Mouse (Mus musculus): ENCODE data around the gene Pank2. TPM values are rescaled to one million over a fixed set of nuclear protein-coding genes. Genes with fewer than 3 reads are reported as not detected.
A peak's percentile ranks its signal among the peaks of the same experiment; 100 is the strongest.
"Not testable (repeated sequence)": the region's sequence is repeated elsewhere in the genome, so short reads cannot be mapped to it uniquely, and the experiment has no call there.

Pank2 gene
- polyA plus RNA-seq, 1 experiment from 2014 or later = 61.9 TPM

- Histone ChIP-seq H3K9ac (replicated peaks) (peak overlapping the region; percentile 95), H3K4me1 (peaks cover 28% of the 10 kb centered on the region), H3K4me3 (peak overlapping the region; percentile 83), H3K27ac (replicated peaks) (peak overlapping the region; percentile 98), H3K4me2 (replicated peaks) (peak overlapping the region; percentile 79), H3K9me3 (no peaks in the 10 kb centered on the region), H3K27me3 (no peaks in the 10 kb centered on the region), H3K36me3 (no peaks in the 10 kb centered on the region)
- peak; percentile 77 for ATAC-seq (ENCODE audit: low FRiP score, low read depth)
- WGBS = 1% methylated on average over 50 of the region's 59 CpGs
These were observed 680 bp downstream of the Pank2 start for GRCm38 (mm10) chr2:131262680-131263670.

- Histone ChIP-seq H3K27me3 (no peaks in the 10 kb centered on the region), H3K4me3 (peak overlapping the region; percentile 83), H3K4me2 (replicated peaks) (peak overlapping the region; percentile 79), H3K9ac (replicated peaks) (no peak overlapping the region), H3K36me3 (no peaks in the 10 kb centered on the region), H3K9me3 (no peaks in the 10 kb centered on the region), H3K4me1 (peaks cover 28% of the 10 kb centered on the region), H3K27ac (replicated peaks) (no peak overlapping the region)
- no peak for ATAC-seq (ENCODE audit: low FRiP score, low read depth)
- 73% methylated on average over 6 of the region's 6 CpGs for WGBS
These were observed 1.7 kb downstream of the Pank2 start for GRCm38 (mm10) chr2:131264027-131264426.

- H3K36me3 ChIP-seq = no peaks in the 10 kb centered on the region
- no peak overlapping the region for H3K4me3 ChIP-seq
- ATAC-seq (ENCODE audit: low FRiP score, low read depth) = no peak
- H3K27me3 ChIP-seq = no peaks in the 10 kb centered on the region
- H3K9me3 ChIP-seq = no peaks in the 10 kb centered on the region
- H3K4me1 ChIP-seq = peaks cover 28% of the 10 kb centered on the region
- no peak overlapping the region for H3K9ac ChIP-seq (replicated peaks)
- H3K4me2 ChIP-seq (replicated peaks) = peak overlapping the region; percentile 79; the same call in 1 of the 2 replicates
- 81% methylated on average over 2 of the region's 2 CpGs for WGBS
- H3K27ac ChIP-seq (replicated peaks) = no peak overlapping the region
These were observed 2.8 kb downstream of the Pank2 start for GRCm38 (mm10) chr2:131265056-131265455.

- Histone ChIP-seq H3K4me3 (no peak overlapping the region), H3K4me2 (replicated peaks) (no peak overlapping the region), H3K27ac (replicated peaks) (no peak overlapping the region), H3K36me3 (peaks cover 65% of the 10 kb centered on the region), H3K27me3 (no peaks in the 10 kb centered on the region), H3K9ac (replicated peaks) (no peak overlapping the region), H3K4me1 (no peaks in the 10 kb centered on the region), H3K9me3 (no peaks in the 10 kb centered on the region)
- WGBS = 95% methylated on average over 3 of the region's 3 CpGs
- ATAC-seq (ENCODE audit: low FRiP score, low read depth) = no peak
These were observed 13.2 kb downstream of the Pank2 start for GRCm38 (mm10) chr2:131275493-131275892.

- no peak overlapping the region for H3K4me3 ChIP-seq
- 92% methylated on average over 5 of the region's 5 CpGs for WGBS
- H3K9me3 ChIP-seq = no peaks in the 10 kb centered on the region
- ATAC-seq (ENCODE audit: low FRiP score, low read depth) = no peak
- no peaks in the 10 kb centered on the region for H3K27me3 ChIP-seq
- no peak overlapping the region for H3K27ac ChIP-seq (replicated peaks)
- no peaks in the 10 kb centered on the region for H3K4me1 ChIP-seq
- no peak overlapping the region for H3K9ac ChIP-seq (replicated peaks)
- no peak overlapping the region for H3K4me2 ChIP-seq (replicated peaks)
- peaks cover 76% of the 10 kb centered on the region for H3K36me3 ChIP-seq
These were observed 14.4 kb downstream of the Pank2 start for GRCm38 (mm10) chr2:131276722-131277121.

GRCm38 (mm10) chr2:131281596-131281995 lies 19.3 kb downstream of the Pank2 start:
- Histone ChIP-seq H3K36me3 (peaks cover 70% of the 10 kb centered on the region), H3K4me3 (no peak overlapping the region), H3K27me3 (no peaks in the 10 kb centered on the region), H3K27ac (replicated peaks) (no peak overlapping the region), H3K9me3 (no peaks in the 10 kb centered on the region), H3K9ac (replicated peaks) (no peak overlapping the region), H3K4me1 (no peaks in the 10 kb centered on the region), H3K4me2 (replicated peaks) (no peak overlapping the region)
- WGBS = 82% methylated on average over 1 of the region's 1 CpGs
- no peak for ATAC-seq (ENCODE audit: low FRiP score, low read depth)

GRCm38 (mm10) chr2:131286276-131286675 lies 24.0 kb downstream of the Pank2 start:
- H3K36me3 ChIP-seq = peaks cover 63% of the 10 kb centered on the region
- 90% methylated on average over 1 of the region's 1 CpGs for WGBS

GRCm38 (mm10) chr2:131290669-131291068 lies 28.4 kb downstream of the Pank2 start:
- Histone ChIP-seq H3K4me2 (replicated peaks) (no peak overlapping the region), H3K9me3 (no peaks in the 10 kb centered on the region), H3K4me1 (no peaks in the 10 kb centered on the region), H3K27ac (replicated peaks) (no peak overlapping the region), H3K4me3 (no peak overlapping the region), H3K36me3 (peaks cover 70% of the 10 kb centered on the region), H3K9ac (replicated peaks) (no peak overlapping the region), H3K27me3 (no peaks in the 10 kb centered on the region)
- no peak for ATAC-seq (ENCODE audit: low FRiP score, low read depth)

More at GRCm38 (mm10) chr2:131286276-131286675, 24.0 kb downstream of the Pank2 start:
- Histone ChIP-seq H3K4me3 (no peak overlapping the region), H3K27ac (replicated peaks) (no peak overlapping the region), H3K4me2 (replicated peaks) (no peak overlapping the region), H3K4me1 (no peaks in the 10 kb centered on the region), H3K9ac (replicated peaks) (no peak overlapping the region), H3K9me3 (no peaks in the 10 kb centered on the region), H3K27me3 (no peaks in the 10 kb centered on the region)
- no peak for ATAC-seq (ENCODE audit: low FRiP score, low read depth)

- no peak overlapping the region for H3K9ac ChIP-seq (replicated peaks)
- no peaks in the 10 kb centered on the region for H3K27me3 ChIP-seq
- no peak overlapping the region for H3K4me3 ChIP-seq
- ATAC-seq (ENCODE audit: low FRiP score, low read depth) = no peak
- peaks cover 69% of the 10 kb centered on the region for H3K36me3 ChIP-seq
- no peaks in the 10 kb centered on the region for H3K9me3 ChIP-seq
- 90% methylated on average over 2 of the region's 2 CpGs for WGBS
- H3K4me1 ChIP-seq = no peaks in the 10 kb centered on the region
- no peak overlapping the region for H3K27ac ChIP-seq (replicated peaks)
- no peak overlapping the region for H3K4me2 ChIP-seq (replicated peaks)
These were observed 34.5 kb downstream of the Pank2 start for GRCm38 (mm10) chr2:131296746-131297261.

- not testable (repeated sequence) for H3K27ac ChIP-seq (replicated peaks); H3K4me1 ChIP-seq; H3K27me3 ChIP-seq; H3K4me2 ChIP-seq (replicated peaks); ATAC-seq (ENCODE audit: low FRiP score, low read depth); H3K9me3 ChIP-seq; H3K9ac ChIP-seq (replicated peaks); H3K4me3 ChIP-seq
- H3K36me3 ChIP-seq = peaks cover 73% of the 10 kb centered on the region
- 45% methylated on average over 7 of the region's 7 CpGs for WGBS
These were observed 36.4 kb downstream of the Pank2 start for GRCm38 (mm10) chr2:131298674-131299073.

- H3K4me2 ChIP-seq (replicated peaks) = no peak overlapping the region
- no peak for ATAC-seq (ENCODE audit: low FRiP score, low read depth)
- no peak overlapping the region for H3K4me3 ChIP-seq
- H3K27me3 ChIP-seq = no peaks in the 10 kb centered on the region
- no peaks in the 10 kb centered on the region for H3K9me3 ChIP-seq
- H3K36me3 ChIP-seq = peaks cover 65% of the 10 kb centered on the region
- H3K27ac ChIP-seq (replicated peaks) = no peak overlapping the region
- 93% methylated on average over 2 of the region's 2 CpGs for WGBS
- H3K9ac ChIP-seq (replicated peaks) = no peak overlapping the region
- no peaks in the 10 kb centered on the region for H3K4me1 ChIP-seq
These were observed 38.2 kb downstream of the Pank2 start for GRCm38 (mm10) chr2:131300485-131300884.

- H3K4me2 ChIP-seq (replicated peaks) = no peak overlapping the region
- no peaks in the 10 kb centered on the region for H3K9me3 ChIP-seq
- no peak overlapping the region for H3K4me3 ChIP-seq
- H3K36me3 ChIP-seq = peaks cover 54% of the 10 kb centered on the region
- H3K4me1 ChIP-seq = no peaks in the 10 kb centered on the region
- H3K27ac ChIP-seq (replicated peaks) = no peak overlapping the region
- no peaks in the 10 kb centered on the region for H3K27me3 ChIP-seq
- no peak for ATAC-seq (ENCODE audit: low FRiP score, low read depth)
- no peak overlapping the region for H3K9ac ChIP-seq (replicated peaks)
These were observed 39.3 kb downstream of the Pank2 start for GRCm38 (mm10) chr2:131301635-131302034.
